Mouse (Mus musculus) embryonic facial prominence, embryonic 12.5 days (tissue): ENCODE results near the gene Sppl2c. TPM values are rescaled to one million over a fixed set of nuclear protein-coding genes. Genes with fewer than 3 reads are reported as not detected.

Source experiments
- ATAC-seq: fragments of 200-750 bp; cut with Nextera tagmentation; 2 replicates; pipeline ENCODE4 v1.8.0; 2017; ENCODE audit not compliant: insufficient number of reproducible peaks, insufficient read depth, low FRiP score, low TSS enrichment
- H3K27ac ChIP-seq: fragments of 300-500 bp; sonication (generic); 2 replicates; pipeline ENCODE4 v1.5.1; 2016; ENCODE audit warnings: mild to moderate bottlenecking
- H3K27me3 ChIP-seq: fragments of 300-500 bp; sonication (generic); 2 replicates; pipeline ENCODE4 v1.6.1; 2016; ENCODE audit warnings: mild to moderate bottlenecking, moderate library complexity
- H3K36me3 ChIP-seq: fragments of 300-500 bp; sonication (generic); 2 replicates; pipeline ENCODE4 v1.6.1; 2016; ENCODE audit warnings: mild to moderate bottlenecking
- H3K4me1 ChIP-seq: fragments of 300-500 bp; sonication (generic); 2 replicates; pipeline ENCODE4 v1.6.1; 2016
- H3K4me2 ChIP-seq: fragments of 300-500 bp; sonication (generic); replicated peaks from 2 replicates; pipeline ENCODE4 v1.6.1; 2016; ENCODE audit warnings: mild to moderate bottlenecking, moderate library complexity
- H3K4me3 ChIP-seq: fragments of 300-500 bp; sonication (generic); 2 replicates; pipeline ENCODE4 v1.5.1; 2016; ENCODE audit warnings: mild to moderate bottlenecking
- H3K9ac ChIP-seq: fragments of 300-500 bp; sonication (generic); 2 replicates; pipeline ENCODE4 v1.6.1; 2016; ENCODE audit warnings: mild to moderate bottlenecking, moderate library complexity
- H3K9me3 ChIP-seq: fragments of 300-500 bp; sonication (generic); 2 replicates; pipeline ENCODE4 v1.6.1; 2016; ENCODE audit warnings: mild to moderate bottlenecking, moderate library complexity
- WGBS: fragments of 180-500 bp; shearing (Covaris S2); methylation state at CpG from one replicate; pipeline ENCODE4 v1.1.7; 2016; 5-methylcytosine and 5-hydroxymethylcytosine counted together
- polyA plus RNA-seq: library from polyadenylated mRNA; unstranded; fragments of >200 nt; fragmentation: Nextera tagmentation; extraction: Ambion mirVana; gene quantifications from 2 replicates; pipeline ENCODE4 v1.2.1, GENCODE M21; 2016

Gene Sppl2c
- polyA plus RNA-seq, 1 experiment from 2014 or later, result not detected

DNA sequence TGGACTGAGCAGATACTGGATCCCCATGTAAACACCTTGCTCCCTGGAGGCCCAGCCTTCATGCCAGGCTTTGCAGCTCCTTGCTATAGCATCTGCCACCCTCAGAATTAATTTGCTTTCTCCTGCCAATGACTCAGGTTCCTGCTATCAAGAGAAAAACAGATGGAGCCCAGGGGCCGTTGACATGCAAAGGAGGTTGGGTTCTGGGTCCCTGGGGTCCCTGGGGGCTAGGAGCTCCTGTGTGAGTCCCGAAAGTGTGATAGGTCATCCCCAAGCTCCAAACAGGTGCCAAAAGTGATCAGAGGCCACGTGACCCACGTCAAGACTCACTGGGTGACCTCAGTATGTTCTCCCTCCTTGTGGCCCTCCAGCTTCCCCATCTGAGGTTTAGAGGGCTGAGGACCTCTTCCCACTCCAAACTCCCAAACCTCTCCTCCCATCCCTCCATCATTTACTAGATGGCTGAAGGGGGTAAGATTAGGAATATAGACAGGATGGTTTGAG is 26.3 kb upstream of the Sppl2c start:
- ATAC-seq, result no peak
- H3K36me3 ChIP-seq, result no peaks in the 10 kb centered on the region
- H3K4me3 ChIP-seq, result no peak overlapping the region
- WGBS, result 74% methylated on average over 4 of the region's 4 CpGs
- H3K4me2 ChIP-seq, result no peak overlapping the region
- H3K9me3 ChIP-seq, result no peaks in the 10 kb centered on the region
- peaks cover 17% of the 10 kb centered on the region; the same call in 1 of the 2 replicates for H3K27me3 ChIP-seq
- H3K4me1 ChIP-seq, result peaks cover 9% of the 10 kb centered on the region
- no peak overlapping the region for H3K9ac ChIP-seq
- H3K27ac ChIP-seq, result no peak overlapping the region

DNA sequence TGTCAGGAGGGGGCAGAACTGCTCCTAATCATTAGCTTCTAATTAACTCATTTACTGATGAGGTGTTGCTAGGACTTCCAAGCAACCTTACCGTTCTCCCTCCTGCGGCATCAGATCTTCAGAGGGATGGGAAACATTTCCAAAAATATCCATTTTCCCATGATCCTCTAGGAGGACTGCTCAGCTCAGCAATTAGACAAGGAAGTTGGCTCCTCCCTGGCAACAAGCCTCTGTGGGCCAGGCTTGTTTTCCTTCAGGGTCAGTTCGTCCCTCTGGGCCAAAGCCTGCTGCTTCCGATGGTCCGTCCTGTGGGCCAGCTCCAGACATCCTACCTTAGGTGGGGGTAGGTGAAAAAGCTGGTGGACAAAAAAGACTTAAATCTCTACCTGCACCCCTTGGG is 25.0 kb upstream of the Sppl2c start:
- no peak overlapping the region for H3K9ac ChIP-seq
- no peaks in the 10 kb centered on the region for H3K9me3 ChIP-seq
- H3K4me1 ChIP-seq, result peaks cover 9% of the 10 kb centered on the region
- no peaks in the 10 kb centered on the region for H3K36me3 ChIP-seq
- peaks cover 17% of the 10 kb centered on the region; the same call in 1 of the 2 replicates for H3K27me3 ChIP-seq
- no peak overlapping the region for H3K27ac ChIP-seq
- ATAC-seq, result no peak
- no peak overlapping the region for H3K4me3 ChIP-seq
- 78% methylated on average over 5 of the region's 5 CpGs for WGBS
- no peak overlapping the region for H3K4me2 ChIP-seq

DNA sequence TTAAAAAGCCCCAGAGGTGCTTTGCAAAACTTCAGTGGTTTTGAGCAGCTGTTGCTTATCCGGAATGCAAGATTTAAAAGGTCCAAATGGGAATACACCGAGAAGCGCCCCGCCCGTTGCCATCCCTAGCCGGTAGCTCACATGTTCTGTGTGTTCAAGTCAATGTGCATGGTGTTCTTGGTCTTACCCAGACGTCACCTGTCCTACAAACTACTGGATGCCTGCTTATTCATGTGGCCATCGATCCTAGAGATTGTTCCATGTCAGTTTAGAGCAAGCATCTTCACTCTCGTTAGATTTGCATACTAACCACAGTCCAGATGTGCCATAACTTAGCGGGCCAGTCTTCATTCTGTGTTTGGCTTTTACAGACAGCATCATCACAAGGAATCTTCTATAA is 21.9 kb upstream of the Sppl2c start:
- Histone ChIP-seq H3K4me2 (no peak overlapping the region), H3K27ac (no peak overlapping the region), H3K27me3 (no peaks in the 10 kb centered on the region), H3K9me3 (no peaks in the 10 kb centered on the region), H3K4me3 (no peak overlapping the region), H3K36me3 (no peaks in the 10 kb centered on the region), H3K9ac (no peak overlapping the region), H3K4me1 (no peaks in the 10 kb centered on the region)
- 87% methylated on average over 10 of the region's 10 CpGs for WGBS
- ATAC-seq, result no peak

DNA sequence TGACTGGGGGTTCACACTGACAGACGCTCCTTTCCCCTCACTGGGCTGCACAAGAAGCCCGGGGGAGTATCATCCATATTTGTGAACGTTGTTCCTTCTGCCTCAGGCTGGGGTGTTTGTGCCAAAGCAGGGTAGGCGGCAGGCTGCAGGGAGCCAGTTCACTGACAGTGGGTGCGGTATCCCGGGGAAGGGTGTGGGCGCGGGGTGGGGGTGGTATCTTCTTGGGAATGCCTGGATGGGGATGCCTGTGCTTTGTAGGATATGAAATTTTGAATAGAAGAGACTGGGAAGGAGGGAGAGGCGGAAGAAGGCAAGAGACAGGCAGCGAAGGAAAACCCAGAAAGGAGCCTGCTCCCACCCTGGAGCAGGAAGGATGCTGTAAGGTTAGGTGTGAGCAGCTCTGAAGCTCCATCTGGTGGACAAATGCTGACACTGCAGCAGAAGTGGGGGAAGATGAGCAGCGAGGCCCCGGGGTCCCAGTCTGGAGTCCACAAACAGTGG is 14.8 kb upstream of the Sppl2c start:
- 31% methylated on average over 12 of the region's 12 CpGs for WGBS
- H3K36me3 ChIP-seq, result no peaks in the 10 kb centered on the region
- H3K4me3 ChIP-seq, result no peak overlapping the region
- no peak for ATAC-seq
- H3K9me3 ChIP-seq, result no peaks in the 10 kb centered on the region
- H3K4me2 ChIP-seq, result no peak overlapping the region
- no peaks in the 10 kb centered on the region for H3K4me1 ChIP-seq
- no peak overlapping the region for H3K27ac ChIP-seq
- no peak overlapping the region for H3K9ac ChIP-seq
- 0 out of 2 replicates have a peak, but pooled peaks cover 5% of the 10 kb centered on the region for H3K27me3 ChIP-seq

DNA sequence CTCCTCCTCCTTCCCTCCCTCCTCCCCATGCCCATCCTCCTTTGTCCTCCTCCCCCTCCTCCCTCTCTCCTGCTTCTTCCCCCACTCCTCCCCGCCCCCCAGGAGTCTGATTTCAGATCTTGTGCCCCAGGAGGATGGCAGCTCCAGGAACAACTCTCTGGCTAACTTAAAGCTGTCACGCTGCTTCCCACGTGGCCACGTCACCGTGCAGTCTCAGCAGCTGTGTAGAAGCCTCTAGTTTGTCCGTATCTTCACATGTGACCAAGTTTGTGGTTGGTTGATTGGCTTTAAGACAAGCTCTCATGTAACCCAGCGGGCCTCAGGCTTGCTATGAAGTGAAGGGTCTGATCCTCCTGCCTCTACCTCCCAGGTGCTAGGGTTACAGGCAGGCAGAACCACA is 7.2 kb upstream of the Sppl2c start:
- Histone ChIP-seq H3K4me1 (no peaks in the 10 kb centered on the region), H3K27me3 (0 out of 2 replicates have a peak, but pooled peaks cover 6% of the 10 kb centered on the region), H3K9ac (no peak overlapping the region), H3K27ac (no peak overlapping the region), H3K9me3 (no peaks in the 10 kb centered on the region), H3K4me2 (no peak overlapping the region), H3K36me3 (no peaks in the 10 kb centered on the region), H3K4me3 (no peak overlapping the region)
- ATAC-seq, result no peak
- WGBS, result 23% methylated on average over 7 of the region's 7 CpGs

DNA sequence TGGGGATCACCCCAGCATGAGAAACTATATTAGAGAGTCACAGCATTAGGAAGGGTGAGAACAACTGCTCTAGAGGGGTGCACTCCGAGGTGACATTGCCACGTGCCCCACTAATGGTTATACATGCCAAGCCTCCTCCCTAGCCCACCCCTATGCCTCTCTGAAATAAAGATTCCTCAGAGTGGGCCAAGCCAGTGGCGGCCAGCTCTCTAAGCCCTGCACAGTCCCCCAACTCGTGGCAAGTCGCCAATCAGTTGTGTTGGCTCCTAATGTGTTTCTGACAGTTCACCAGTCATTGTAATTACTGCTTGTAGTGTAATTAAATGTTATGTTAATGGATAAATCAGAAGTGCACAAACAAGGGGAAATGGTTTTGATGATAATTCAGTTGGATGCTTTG is 6.3 kb upstream of the Sppl2c start:
- Histone ChIP-seq H3K9ac (no peak overlapping the region), H3K27ac (no peak overlapping the region), H3K4me2 (no peak overlapping the region), H3K4me1 (no peaks in the 10 kb centered on the region), H3K4me3 (no peak overlapping the region), H3K36me3 (no peaks in the 10 kb centered on the region), H3K9me3 (no peaks in the 10 kb centered on the region), H3K27me3 (0 out of 2 replicates have a peak, but pooled peaks cover 6% of the 10 kb centered on the region)
- no peak for ATAC-seq
- 80% methylated on average over 5 of the region's 5 CpGs for WGBS

DNA sequence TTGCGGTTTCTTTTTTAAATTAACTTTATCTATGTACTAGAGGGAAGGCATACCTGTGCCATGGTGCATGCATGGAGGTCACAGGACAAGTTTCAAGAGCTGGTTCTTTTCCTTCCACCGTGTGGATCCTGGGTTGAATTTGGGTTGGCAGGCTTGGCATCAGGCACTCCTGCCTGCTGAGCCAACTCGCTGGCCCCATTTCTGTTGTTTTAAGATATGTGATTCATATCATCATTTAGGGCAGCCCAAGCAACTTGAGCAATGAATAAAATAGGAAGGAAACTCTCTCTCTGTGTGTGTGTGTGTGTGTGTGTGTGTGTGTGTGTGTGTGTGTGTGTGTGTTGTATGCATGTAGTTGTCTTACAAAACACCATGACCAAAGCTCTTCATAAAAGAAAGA is 4.0 kb upstream of the Sppl2c start:
- 89% methylated on average over 3 of the region's 3 CpGs for WGBS
- no peak for ATAC-seq
- no peak overlapping the region for H3K9ac ChIP-seq
- H3K27me3 ChIP-seq, result 0 out of 2 replicates have a peak, but pooled peaks cover 4% of the 10 kb centered on the region
- H3K27ac ChIP-seq, result no peak overlapping the region
- no peaks in the 10 kb centered on the region for H3K9me3 ChIP-seq
- no peak overlapping the region for H3K4me3 ChIP-seq
- no peaks in the 10 kb centered on the region for H3K36me3 ChIP-seq
- H3K4me1 ChIP-seq, result no peaks in the 10 kb centered on the region
- no peak overlapping the region for H3K4me2 ChIP-seq

DNA sequence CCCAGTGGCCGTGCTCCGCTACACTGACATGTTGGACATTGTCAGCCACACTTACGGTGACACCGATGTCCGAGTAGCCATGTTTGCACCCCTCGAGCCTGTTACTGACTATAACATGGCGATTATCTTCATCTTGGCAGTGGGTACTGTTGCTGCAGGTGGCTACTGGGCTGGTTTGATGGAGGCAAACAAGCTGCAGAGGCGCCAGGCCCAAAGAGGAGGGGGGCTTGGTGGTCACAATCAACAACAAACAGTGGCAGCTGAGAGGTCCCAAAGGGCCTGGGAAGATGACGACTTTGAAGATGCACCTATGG is 667 bp downstream of the Sppl2c start:
- H3K27ac ChIP-seq, result no peak overlapping the region
- 89% methylated on average over 9 of the region's 9 CpGs for WGBS
- H3K4me1 ChIP-seq, result no peaks in the 10 kb centered on the region
- no peaks in the 10 kb centered on the region for H3K9me3 ChIP-seq
- 0 out of 2 replicates have a peak, but pooled peaks cover 4% of the 10 kb centered on the region for H3K27me3 ChIP-seq
- no peak for ATAC-seq
- H3K36me3 ChIP-seq, result no peaks in the 10 kb centered on the region
- H3K4me3 ChIP-seq, result no peak overlapping the region
- no peak overlapping the region for H3K4me2 ChIP-seq
- H3K9ac ChIP-seq, result no peak overlapping the region

DNA sequence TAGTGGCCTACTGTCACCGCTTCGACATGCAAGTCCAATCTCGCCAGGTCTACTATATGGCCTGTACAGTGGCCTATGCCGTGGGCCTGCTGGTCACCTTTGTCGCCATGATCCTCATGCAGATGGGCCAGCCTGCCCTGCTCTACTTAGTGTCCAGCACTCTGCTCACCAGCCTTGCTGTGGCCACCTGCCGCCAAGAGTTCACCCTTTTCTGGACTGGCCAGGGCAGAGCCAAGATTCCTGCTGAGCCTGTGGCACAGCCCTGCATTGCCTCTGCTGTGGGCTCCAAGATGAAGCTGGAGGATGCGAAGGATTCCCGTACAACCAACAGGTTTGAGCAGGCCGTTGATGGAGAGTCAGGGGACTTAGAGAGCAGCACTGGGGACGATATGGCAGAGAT is 1.6 kb downstream of the Sppl2c start:
- 92% methylated on average over 10 of the region's 10 CpGs for WGBS
- Histone ChIP-seq H3K27ac (no peak overlapping the region), H3K27me3 (0 out of 2 replicates have a peak, but pooled peaks cover 4% of the 10 kb centered on the region), H3K4me1 (no peaks in the 10 kb centered on the region), H3K4me3 (no peak overlapping the region), H3K9ac (no peak overlapping the region), H3K9me3 (no peaks in the 10 kb centered on the region), H3K4me2 (no peak overlapping the region), H3K36me3 (no peaks in the 10 kb centered on the region)
- no peak for ATAC-seq

DNA sequence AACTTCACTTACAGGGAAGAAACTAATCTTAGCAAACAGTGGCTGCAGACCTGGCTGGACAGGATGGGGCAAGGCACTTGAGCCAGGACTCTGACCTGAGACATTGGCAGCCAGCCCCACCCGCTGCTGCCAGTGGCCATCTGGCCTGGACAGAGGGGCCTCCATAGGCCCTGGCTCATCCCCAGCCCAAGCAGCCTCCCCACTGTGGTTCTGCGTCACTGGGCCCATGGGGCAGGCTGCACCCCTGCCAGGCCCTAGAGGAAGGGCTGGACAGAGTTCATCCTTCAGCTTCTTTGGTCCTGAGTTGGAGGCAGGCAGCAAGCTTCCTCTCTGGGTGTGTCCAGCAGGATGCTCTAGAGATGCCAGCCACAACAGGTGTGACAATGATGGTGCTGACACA is 3.9 kb downstream of the Sppl2c start:
- H3K9ac ChIP-seq, result no peak overlapping the region
- WGBS, result 77% methylated on average over 2 of the region's 2 CpGs
- no peak for ATAC-seq
- no peaks in the 10 kb centered on the region for H3K4me1 ChIP-seq
- H3K27me3 ChIP-seq, result 0 out of 2 replicates have a peak, but pooled peaks cover 1% of the 10 kb centered on the region
- no peaks in the 10 kb centered on the region for H3K36me3 ChIP-seq
- no peak overlapping the region for H3K27ac ChIP-seq
- no peaks in the 10 kb centered on the region for H3K9me3 ChIP-seq
- no peak overlapping the region for H3K4me3 ChIP-seq
- H3K4me2 ChIP-seq, result no peak overlapping the region

DNA sequence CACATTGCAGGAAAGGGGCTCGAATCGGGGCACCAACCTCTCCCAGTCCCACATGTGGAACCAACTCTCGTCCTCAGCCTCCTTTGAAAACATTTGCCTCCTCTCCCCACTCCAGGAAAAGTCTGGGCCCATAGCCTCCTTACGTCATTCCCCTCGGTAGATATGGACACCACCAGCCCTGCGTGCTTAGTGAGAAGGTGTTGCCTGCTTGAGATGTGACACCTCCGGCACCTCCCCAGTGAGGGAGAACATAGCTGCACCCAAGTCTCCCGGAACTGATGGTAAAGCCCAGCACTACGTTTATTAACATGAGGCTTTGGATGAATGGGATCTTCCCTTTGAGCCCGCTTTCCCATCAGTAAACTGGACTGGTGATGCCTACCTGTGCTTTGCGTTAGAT is 9.3 kb downstream of the Sppl2c start:
- no peak overlapping the region for H3K9ac ChIP-seq
- no peaks in the 10 kb centered on the region for H3K36me3 ChIP-seq
- H3K4me2 ChIP-seq, result no peak overlapping the region
- ATAC-seq, result no peak
- H3K4me1 ChIP-seq, result no peaks in the 10 kb centered on the region
- 75% methylated on average over 11 of the region's 11 CpGs for WGBS
- no peaks in the 10 kb centered on the region for H3K9me3 ChIP-seq
- H3K27ac ChIP-seq, result no peak overlapping the region
- H3K27me3 ChIP-seq, result 0 out of 2 replicates have a peak, but pooled peaks cover 9% of the 10 kb centered on the region
- H3K4me3 ChIP-seq, result no peak overlapping the region

DNA sequence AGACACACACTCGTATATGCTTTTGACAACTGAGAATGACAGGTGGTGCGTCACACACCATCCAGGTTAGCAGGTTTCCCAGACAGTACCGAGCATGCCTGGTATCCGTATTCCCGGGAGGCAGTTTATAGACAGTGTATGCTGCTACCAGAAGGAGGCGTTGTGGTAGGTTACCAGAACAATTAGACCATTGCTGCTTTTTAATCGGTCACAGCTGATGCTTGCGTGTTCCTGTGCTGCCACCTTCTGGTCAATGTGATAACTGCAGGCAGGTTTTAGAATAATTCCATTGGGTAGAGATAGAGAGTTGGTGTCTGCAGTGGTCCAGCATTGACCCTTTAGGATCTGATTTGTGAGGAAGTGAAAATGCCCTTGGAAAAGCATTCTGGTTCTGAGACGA is 9.7 kb downstream of the Sppl2c start:
- H3K4me2 ChIP-seq, result no peak overlapping the region

More for the DNA sequence above, 9.7 kb downstream of the Sppl2c start:
- Histone ChIP-seq H3K36me3 (no peaks in the 10 kb centered on the region), H3K27ac (no peak overlapping the region), H3K27me3 (0 out of 2 replicates have a peak, but pooled peaks cover 9% of the 10 kb centered on the region), H3K4me1 (no peaks in the 10 kb centered on the region), H3K9me3 (no peaks in the 10 kb centered on the region), H3K4me3 (no peak overlapping the region), H3K9ac (no peak overlapping the region)
- WGBS, result 7% methylated on average over 9 of the region's 9 CpGs
- 0 out of 2 replicates have a peak, but pooled peaks have one; percentile 41 for ATAC-seq
